Mouse (Mus musculus): Measurements from ENCODE around the gene Tln1. TPM values are rescaled to one million over a fixed set of nuclear protein-coding genes. Genes with fewer than 3 reads are reported as not detected.

The Tln1 gene
- polyA plus RNA-seq, 2 experiments = 30.1 to 39.7 TPM

GRCm38 (mm10) chr4:43571395-43572045 lies 9.0 kb upstream of the Tln1 start:
- no peak overlapping the region for H3K9ac ChIP-seq (replicated peaks)
- DNase-seq (ENCODE audit: low read depth in 3 of 3, low spot score in 3 of 3) (no peak), ATAC-seq (ENCODE audit: insufficient read depth) (no peak)
- H3K27me3 ChIP-seq (ENCODE audit: control insufficient read depth, insufficient read depth, low read length) = no peaks in the 10 kb centered on the region
- peaks cover 3 to 5% of the 10 kb centered on the region in 2 experiments; a peak in 3 of 4 replicates for H3K4me1 ChIP-seq (replicated peaks; ENCODE audit: control insufficient read depth in 2 of 2, insufficient read depth in 2 of 2, low read length in 1 of 2)
- WGBS (ENCODE audit: insufficient replicate concordance) = 64% methylated on average over 6 of the region's 6 CpGs
- no peak overlapping the region for H3K4me3 ChIP-seq (ENCODE audit: insufficient read depth in 1 of 2, low read depth in 2 of 2, low read length in 2 of 2)
- TF ChIP-seq CTCF (IDR thresholded peaks at IDR 0.05; ENCODE audit: low read depth) (no peak), EP300 (IDR thresholded peaks at IDR 0.05; ENCODE audit: low read depth) (no peak)
- H3K27ac ChIP-seq = no peak overlapping the region
- H3K4me2 ChIP-seq (ENCODE audit: low read depth) = no peak overlapping the region
- H3K36me3 ChIP-seq (replicated peaks; ENCODE audit: control insufficient read depth, insufficient read depth, low read depth) = peaks cover 52% of the 10 kb centered on the region
- H3K9me3 ChIP-seq (ENCODE audit: control insufficient read depth, low read length) = no peaks in the 10 kb centered on the region

- DNase-seq (ENCODE audit: low read depth in 3 of 3, low spot score in 3 of 3) (no peak), ATAC-seq (ENCODE audit: insufficient read depth) (no peak)
- H3K4me1 ChIP-seq (replicated peaks; ENCODE audit: control insufficient read depth in 2 of 2, insufficient read depth in 2 of 2, low read length in 1 of 2) = peaks cover 13 to 14% of the 10 kb centered on the region in 2 experiments
- H3K9ac ChIP-seq (replicated peaks) = no peak overlapping the region
- no peaks in the 10 kb centered on the region for H3K9me3 ChIP-seq (ENCODE audit: control insufficient read depth, low read length)
- H3K27me3 ChIP-seq (ENCODE audit: control insufficient read depth, insufficient read depth, low read length) = no peaks in the 10 kb centered on the region
- no peak overlapping the region for H3K4me3 ChIP-seq (ENCODE audit: insufficient read depth in 1 of 2, low read depth in 2 of 2, low read length in 2 of 2)
- 88% methylated on average over 9 of the region's 9 CpGs for WGBS (ENCODE audit: insufficient replicate concordance)
- no peak overlapping the region for H3K4me2 ChIP-seq (ENCODE audit: low read depth)
- no peak overlapping the region for H3K27ac ChIP-seq
- TF ChIP-seq EP300 (IDR thresholded peaks at IDR 0.05; ENCODE audit: low read depth) = no peak
- TF ChIP-seq CTCF (IDR thresholded peaks at IDR 0.05; ENCODE audit: low read depth) = no peak
- peaks cover 62% of the 10 kb centered on the region for H3K36me3 ChIP-seq (replicated peaks; ENCODE audit: control insufficient read depth, insufficient read depth, low read depth)
Observed at GRCm38 (mm10) chr4:43567140-43567539, 4.6 kb upstream of the Tln1 start.

GRCm38 (mm10) chr4:43564231-43564630 lies 1.7 kb upstream of the Tln1 start:
- Histone ChIP-seq H3K27me3 (ENCODE audit: control insufficient read depth, insufficient read depth, low read length) (no peaks in the 10 kb centered on the region), H3K4me1 (replicated peaks; ENCODE audit: control insufficient read depth in 2 of 2, insufficient read depth in 2 of 2, low read length in 1 of 2) (peaks cover 17 to 29% of the 10 kb centered on the region in 2 experiments), H3K9ac (replicated peaks) (no peak overlapping the region), H3K9me3 (ENCODE audit: control insufficient read depth, low read length) (no peaks in the 10 kb centered on the region), H3K4me2 (ENCODE audit: low read depth) (no peak overlapping the region), H3K36me3 (replicated peaks; ENCODE audit: control insufficient read depth, insufficient read depth, low read depth) (peaks cover 44% of the 10 kb centered on the region), H3K4me3 (ENCODE audit: insufficient read depth in 1 of 2, low read depth in 2 of 2, low read length in 2 of 2) (no peak overlapping the region), H3K27ac (no peak overlapping the region)
- DNase-seq (ENCODE audit: low read depth in 3 of 3, low spot score in 3 of 3) (no peak), ATAC-seq (ENCODE audit: insufficient read depth) (no peak)
- WGBS (ENCODE audit: insufficient replicate concordance) = 52% methylated on average over 2 of the region's 2 CpGs
- TF ChIP-seq EP300 (IDR thresholded peaks at IDR 0.05; ENCODE audit: low read depth) (no peak), CTCF (IDR thresholded peaks at IDR 0.05; ENCODE audit: low read depth) (no peak)

- H3K27ac ChIP-seq = peak overlapping the region; percentile 92; the same call in 1 of the 2 replicates
- ATAC-seq (ENCODE audit: insufficient read depth) = no peak
- WGBS (ENCODE audit: insufficient replicate concordance) = 18% methylated on average over 4 of the region's 4 CpGs
Observed at GRCm38 (mm10) chr4:43563601-43563875, 1.0 kb upstream of the Tln1 start.

GRCm38 (mm10) chr4:43562769-43563600 lies 494 bp upstream of the Tln1 start:
- Histone ChIP-seq H3K27me3 (ENCODE audit: control insufficient read depth, insufficient read depth, low read length) (no peaks in the 10 kb centered on the region), H3K4me1 (replicated peaks; ENCODE audit: control insufficient read depth in 2 of 2, insufficient read depth in 2 of 2, low read length in 1 of 2) (peaks cover 28 to 40% of the 10 kb centered on the region in 2 experiments), H3K4me3 (ENCODE audit: insufficient read depth in 1 of 2, low read depth in 2 of 2, low read length in 2 of 2) (peak overlapping the region; percentile 75 to 97), H3K27ac (peak overlapping the region; percentile 92), H3K4me2 (ENCODE audit: low read depth) (peak overlapping the region; percentile 99), H3K36me3 (replicated peaks; ENCODE audit: control insufficient read depth, insufficient read depth, low read depth) (peaks cover 31% of the 10 kb centered on the region), H3K9ac (replicated peaks) (peak overlapping the region; percentile 81), H3K9me3 (ENCODE audit: control insufficient read depth, low read length) (no peaks in the 10 kb centered on the region)
- DNase-seq (ENCODE audit: low read depth in 3 of 3, low spot score in 3 of 3) (no peak), ATAC-seq (ENCODE audit: insufficient read depth) (no peak)
- TF ChIP-seq CTCF (IDR thresholded peaks at IDR 0.05; ENCODE audit: low read depth) (no peak), EP300 (IDR thresholded peaks at IDR 0.05; ENCODE audit: low read depth) (no peak)
- WGBS (ENCODE audit: insufficient replicate concordance) = 3% methylated on average over 22 of the region's 22 CpGs

More at GRCm38 (mm10) chr4:43563601-43563875, 1.0 kb upstream of the Tln1 start:
- Histone ChIP-seq H3K9me3 (ENCODE audit: control insufficient read depth, low read length) (no peaks in the 10 kb centered on the region), H3K4me1 (replicated peaks; ENCODE audit: control insufficient read depth in 2 of 2, insufficient read depth in 2 of 2, low read length in 1 of 2) (peaks cover 22 to 35% of the 10 kb centered on the region in 2 experiments), H3K4me3 (ENCODE audit: insufficient read depth in 1 of 2, low read depth in 2 of 2, low read length in 2 of 2) (peak overlapping the region; percentile 75 to 97), H3K4me2 (ENCODE audit: low read depth) (peak overlapping the region; percentile 99), H3K9ac (replicated peaks) (peak overlapping the region; percentile 81), H3K36me3 (replicated peaks; ENCODE audit: control insufficient read depth, insufficient read depth, low read depth) (peaks cover 37% of the 10 kb centered on the region), H3K27me3 (ENCODE audit: control insufficient read depth, insufficient read depth, low read length) (no peaks in the 10 kb centered on the region)
- no peak for DNase-seq (ENCODE audit: low read depth in 3 of 3, low spot score in 3 of 3)
- TF ChIP-seq CTCF (IDR thresholded peaks at IDR 0.05; ENCODE audit: low read depth) (no peak), EP300 (IDR thresholded peaks at IDR 0.05; ENCODE audit: low read depth) (no peak)

All from liver, embryonic 14.5 days (tissue).